Mouse (Mus musculus) retina, embryonic 14.5 days (tissue): ENCODE results near the gene Camsap3.

ENCODE experiments used
- DNase-seq: peaks from one replicate; pipeline ENCODE4 v3.0.0-alpha.2; 2015; ENCODE audit warnings: low spot score

Gene Camsap3

DNA sequence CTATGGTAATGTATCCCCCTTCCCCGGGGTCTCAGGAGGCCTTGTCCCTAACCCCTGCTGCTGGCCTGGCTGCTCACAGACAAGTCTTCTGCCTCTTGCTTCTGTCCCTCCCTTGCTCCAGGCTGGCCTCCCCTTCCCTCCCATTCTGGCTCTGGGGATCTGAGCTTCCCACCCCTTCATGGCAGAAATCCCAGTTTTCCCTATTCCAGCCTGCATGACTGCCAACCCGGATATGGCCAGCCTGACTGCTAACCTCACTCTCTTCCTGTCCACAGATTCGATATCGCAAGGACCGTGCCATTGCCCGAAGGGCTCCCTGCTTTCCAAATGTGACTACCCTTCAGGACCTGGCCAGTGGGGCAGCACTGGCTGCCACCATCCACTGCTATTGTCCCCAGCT, 13.3 kb downstream of the Camsap3 start:
- DNase-seq, result no peak

DNA sequence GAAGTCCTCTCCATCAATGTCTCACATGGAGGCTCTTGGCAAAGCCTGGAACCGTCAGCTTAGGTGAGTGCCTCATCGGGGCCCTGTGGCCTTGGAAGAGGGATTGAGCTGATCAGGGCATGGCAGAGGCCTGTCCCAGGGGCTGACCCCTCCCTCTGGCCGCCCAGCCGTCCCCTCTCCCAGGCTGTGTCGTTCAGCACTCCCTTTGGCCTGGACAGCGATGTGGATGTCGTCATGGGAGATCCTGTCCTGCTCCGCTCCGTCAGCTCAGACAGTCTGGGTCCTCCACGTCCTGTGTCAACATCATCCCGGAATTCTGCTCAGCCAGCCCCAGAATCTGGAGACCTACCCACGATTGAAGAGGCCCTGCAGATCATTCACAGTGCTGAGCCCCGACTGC, 16.3 kb downstream of the Camsap3 start:
- DNase-seq, result no peak

DNA sequence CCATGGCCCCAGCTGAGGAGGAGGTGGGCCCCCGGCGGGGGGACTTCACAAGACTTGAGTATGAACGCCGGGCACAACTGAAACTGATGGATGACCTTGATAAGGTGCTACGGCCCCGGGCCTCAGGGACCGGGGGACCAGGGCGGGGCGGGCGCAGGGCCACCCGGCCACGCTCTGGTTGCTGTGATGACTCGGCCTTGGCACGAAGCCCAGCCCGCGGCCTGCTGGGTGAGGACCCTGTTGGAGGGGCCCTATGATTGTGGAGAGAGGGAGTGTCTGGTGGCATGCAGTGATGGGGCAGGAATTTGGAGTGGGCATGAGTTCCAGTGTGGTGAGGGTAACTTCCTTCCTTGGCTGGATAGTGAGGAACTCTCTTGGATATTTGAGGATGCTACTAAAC, 19.5 kb downstream of the Camsap3 start:
- no peak for DNase-seq

DNA sequence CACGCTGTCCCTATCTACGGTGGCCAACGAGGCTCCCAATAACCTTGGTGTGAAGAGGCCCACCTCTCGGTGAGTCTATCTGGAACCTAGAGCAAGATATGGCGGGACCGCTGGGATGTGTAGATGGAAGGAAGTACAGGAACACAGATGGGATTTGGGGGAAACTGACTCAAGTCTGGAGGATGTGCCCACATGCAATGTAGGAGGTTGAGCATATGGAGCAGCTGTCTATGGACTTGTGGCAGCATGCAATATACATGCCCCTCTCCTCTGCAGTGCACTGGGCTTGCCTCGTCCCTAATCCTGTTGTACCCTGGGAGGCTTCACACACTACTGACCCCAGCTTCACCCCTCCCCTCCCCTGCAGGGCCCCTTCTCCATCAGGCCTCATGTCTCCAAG, 20.7 kb downstream of the Camsap3 start:
- DNase-seq, result no peak

DNA sequence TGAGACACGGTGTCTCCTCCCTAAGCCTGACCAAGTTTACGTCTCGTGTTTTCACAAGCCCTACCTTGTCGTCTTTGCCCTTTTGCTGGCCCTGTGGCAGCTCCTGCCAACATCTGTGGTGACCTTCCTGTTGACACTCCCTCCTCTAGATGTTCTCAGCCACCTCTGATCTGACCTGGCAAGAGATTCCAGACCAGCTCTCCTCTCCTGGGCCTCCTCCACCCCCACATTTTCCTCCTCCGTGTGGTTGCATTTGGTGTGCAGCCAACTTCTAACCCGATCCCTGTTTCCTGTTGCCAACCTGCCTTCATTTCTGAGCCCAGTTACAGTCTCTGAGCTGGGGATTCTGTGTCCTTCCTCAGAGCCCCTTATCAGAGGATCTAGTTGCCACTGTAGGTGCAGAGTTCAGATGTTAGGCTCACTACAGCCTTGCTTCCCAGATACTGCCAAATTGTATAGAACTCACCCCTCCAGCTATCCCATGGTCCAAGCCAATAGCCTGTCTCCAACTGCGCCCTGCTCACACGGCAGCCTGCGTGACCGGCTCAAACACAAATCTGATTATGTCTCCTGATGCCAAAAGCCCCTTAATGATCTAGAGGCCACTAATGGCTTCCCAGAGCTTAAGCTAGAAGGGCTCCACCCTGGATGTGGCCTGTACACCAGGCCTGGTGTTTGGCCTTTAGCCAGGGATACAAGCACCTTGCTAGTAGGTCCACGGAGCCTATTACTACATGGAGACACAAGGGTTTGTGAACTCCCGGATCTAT, 22.1 kb downstream of the Camsap3 start:
- no peak for DNase-seq

DNA sequence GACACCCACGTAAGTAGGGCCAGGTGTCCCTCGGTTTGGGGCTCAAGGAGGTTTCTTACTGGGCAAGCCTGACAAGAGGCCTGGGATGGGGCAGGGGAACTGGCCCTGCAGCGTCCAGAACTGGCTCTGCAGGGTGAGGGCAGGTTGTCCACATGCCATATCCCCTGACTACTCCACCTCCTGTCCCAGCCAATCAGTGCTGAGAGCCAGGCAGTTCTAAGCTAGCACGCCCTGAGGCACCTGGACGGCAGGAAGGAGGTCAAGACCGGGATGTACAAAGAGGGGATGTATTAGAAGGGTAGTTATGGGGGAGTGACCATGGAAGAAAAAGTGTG, 22.7 kb downstream of the Camsap3 start:
- no peak for DNase-seq

DNA sequence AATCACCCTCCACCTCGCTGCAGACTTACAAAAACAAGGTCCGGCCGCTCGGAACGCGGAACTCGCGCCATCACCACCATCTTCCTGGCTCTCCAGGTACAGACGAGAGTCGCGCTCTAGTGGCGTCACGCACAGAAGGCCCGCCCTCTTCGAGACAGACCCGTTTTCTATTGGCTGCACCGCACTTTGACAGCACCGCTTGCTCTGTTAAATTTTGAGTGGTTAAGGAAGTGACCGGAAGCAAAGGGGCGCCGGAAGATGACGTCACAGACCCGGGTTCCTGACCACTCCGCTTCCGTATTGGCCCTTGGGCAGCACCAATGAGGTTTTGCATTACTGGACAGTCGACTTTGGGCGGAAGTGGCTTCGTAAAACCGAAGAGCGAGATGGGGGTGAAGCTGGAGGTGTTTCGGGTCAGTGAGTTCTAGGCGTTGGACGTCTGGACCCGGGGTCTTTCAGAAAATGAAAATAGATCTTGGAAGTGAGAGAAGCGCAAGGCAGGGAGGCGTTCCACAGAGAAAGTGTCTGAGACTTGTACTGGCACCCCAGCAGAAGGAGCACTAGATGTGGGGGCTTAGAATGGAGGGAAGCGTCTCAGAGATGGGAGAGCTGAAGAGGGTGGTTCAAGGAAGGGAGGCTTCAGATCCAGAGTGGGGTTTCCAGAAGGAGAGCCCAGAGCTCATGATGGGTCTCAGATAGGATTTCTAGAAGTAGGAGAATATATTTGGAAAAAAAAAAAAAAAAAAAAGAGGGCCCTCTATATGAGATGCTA, 34.3 kb downstream of the Camsap3 start, which contains the start of the genes Xab2 and Pet100:
TSS of gene Xab2 (minus strand) at position 118 of the 772 bp plus-strand sequence.
TSS of gene Pet100 (plus strand) at position 350 of the 772 bp plus-strand sequence.
- peak; percentile 100 for DNase-seq

DNA sequence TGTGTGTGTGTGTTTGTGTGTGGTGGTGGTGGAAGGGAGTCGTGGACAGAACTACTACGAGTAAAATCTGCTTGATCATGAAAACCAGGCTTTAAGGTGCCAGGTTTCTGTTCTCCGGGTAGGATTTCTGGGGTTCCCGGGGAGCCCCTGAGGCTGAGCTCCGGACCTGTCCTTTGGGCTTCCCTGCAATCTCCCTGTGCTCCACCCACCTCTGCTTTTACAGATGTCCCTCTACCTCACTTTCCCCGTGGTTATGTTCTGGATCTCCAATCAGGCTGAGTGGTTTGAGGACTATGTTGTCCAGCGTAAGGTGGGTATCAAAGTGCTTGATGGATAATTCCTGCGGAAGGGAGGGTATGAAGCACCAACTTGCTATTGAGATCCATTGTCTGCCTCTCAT, 35.0 kb downstream of the Camsap3 start:
- no peak for DNase-seq

DNA sequence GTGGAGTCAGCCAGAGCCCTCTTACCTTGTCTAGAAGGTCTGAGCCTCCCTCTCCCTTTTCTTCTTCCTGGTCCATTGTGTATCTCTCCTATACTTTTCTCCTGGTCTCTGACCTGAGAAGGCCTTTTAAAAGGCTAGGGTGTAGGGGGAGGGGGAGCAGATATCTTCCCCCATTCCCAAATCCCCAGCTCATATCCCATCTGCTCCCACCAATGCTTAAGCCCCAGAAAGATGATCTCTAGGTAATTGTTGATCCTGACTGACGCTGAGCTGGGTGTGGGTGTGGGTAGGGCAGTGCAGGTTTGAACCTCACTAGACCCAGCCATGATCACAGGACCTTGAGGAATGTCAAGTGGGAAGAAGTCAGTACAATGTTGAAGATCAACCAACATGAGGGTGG, 38.4 kb downstream of the Camsap3 start, which contains the start of gene Pcp2:
TSS of gene Pcp2 (minus strand) at position 101 of the 400 bp plus-strand sequence.
- DNase-seq, result no peak

DNA sequence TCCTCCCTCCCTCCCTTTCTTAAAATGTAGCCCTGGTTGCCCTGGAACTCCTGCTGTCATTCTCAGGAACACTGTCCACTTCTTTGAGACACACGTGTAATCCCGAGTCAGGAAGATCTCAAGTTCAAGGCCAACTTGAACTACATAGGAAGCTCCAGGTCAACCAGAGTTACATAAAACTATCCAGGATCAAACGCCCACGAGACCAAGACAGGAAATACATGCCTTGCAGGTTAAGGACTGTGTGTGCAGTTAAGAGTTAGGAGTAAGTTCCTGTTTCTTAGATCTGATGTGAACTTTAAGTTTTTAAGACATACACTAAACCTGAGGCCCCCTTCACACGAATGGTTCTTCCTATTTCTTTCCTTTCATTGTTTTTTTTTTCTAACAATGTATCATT, 39.9 kb downstream of the Camsap3 start:
- no peak for DNase-seq

DNA sequence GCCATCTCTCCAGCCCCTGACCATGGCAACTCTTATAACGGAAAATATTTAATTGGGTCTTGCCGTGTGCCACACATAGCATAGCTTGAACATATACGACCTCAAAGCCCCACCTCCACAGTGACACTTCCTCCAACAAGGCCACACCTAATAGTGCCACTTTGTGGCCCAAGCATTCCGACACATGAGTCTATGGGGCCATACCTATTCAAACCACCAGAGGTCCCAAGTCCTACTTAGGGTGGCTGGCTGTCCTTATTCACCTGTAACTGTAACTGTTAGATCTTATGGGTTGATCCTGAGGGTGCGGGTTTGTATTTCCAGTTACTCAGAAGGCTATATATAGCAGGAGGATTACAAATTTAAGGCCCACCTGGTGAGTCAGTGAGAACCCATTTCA, 40.9 kb downstream of the Camsap3 start:
- peak; percentile 58 for DNase-seq

DNA sequence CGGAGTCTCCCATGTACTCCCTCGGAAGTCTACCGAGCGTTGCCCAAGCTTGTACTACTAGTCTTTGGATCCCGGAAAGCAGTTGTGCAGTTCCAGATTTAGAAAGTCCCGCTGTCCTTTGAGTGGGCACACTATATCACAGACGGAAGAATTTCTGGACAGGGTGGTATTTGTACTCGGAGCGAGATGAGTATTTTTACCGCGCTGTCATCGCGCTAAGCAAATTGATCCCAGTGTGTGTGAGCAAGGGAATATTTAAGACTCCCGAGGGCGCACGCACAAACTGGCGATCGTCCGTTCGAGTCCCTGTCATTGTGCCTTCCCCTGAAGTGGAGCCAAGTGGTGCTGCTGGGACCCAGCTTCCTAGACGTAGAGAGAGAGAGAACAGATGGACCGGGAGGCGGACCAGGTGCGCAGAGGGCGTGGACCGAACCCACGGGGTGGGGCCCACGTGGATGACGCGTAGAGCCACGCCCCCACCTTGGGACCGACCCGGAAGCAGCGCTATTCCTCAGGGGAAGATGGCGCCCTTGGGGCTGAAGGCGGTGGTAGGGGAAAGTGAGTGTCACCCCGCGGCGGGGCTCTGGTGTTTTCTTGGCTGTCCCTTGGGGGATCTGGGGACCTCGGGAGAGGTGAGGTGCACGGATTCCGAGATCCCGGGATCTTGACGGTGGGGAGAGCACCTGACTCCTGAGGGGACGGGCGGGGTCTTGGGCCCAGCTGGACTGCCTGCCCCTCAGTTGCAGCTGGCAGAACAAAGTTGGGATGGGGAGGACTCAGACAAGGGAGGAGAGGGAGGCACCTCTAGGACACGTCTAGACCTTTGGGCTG, 43.8 kb downstream of the Camsap3 start, which contains the start of gene Stxbp2:
TSS of gene Stxbp2 (plus strand) at position 309 of the 831 bp plus-strand sequence.
- peak; percentile 76 for DNase-seq

DNA sequence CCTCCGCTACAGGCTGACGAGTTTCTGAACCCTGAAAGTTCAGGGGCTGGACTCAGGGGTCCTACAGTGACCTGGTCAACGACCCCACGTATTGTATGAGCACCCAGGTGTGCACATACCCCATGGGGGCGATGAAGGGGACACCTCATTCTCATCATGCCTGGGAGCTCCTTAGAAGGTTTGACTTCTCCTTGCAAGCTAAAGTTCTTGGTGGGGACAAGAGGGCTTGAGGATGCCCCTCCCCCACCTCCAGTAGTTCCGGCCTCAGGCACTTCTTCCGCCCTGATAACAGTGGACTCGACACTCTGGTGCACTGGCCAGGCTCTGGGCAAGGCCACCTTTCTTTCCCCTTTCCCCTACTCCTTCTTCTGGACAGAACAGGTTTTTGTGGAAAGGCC, 44.4 kb downstream of the Camsap3 start:
- DNase-seq, result peak; percentile 32

DNA sequence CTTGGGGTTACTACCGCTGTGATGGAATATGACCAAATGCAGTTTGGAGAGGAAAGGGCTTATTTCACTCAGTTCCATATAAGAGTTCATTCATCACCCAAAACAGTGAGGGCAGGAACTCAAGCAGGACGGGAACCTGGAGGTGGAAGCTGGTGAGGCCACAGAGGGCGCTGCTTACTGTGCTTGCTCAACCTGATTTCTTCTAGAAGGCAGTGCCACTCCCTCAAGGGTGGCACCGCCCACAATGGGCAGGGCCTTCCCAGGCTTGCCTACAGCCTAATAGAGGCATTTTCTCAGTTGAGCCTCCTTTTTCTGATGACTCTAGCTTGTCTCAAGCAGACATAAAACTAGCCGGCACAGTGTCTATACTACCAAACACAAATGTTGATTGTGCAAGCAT, 58.7 kb downstream of the Camsap3 start:
- peak; percentile 12 for DNase-seq

DNA sequence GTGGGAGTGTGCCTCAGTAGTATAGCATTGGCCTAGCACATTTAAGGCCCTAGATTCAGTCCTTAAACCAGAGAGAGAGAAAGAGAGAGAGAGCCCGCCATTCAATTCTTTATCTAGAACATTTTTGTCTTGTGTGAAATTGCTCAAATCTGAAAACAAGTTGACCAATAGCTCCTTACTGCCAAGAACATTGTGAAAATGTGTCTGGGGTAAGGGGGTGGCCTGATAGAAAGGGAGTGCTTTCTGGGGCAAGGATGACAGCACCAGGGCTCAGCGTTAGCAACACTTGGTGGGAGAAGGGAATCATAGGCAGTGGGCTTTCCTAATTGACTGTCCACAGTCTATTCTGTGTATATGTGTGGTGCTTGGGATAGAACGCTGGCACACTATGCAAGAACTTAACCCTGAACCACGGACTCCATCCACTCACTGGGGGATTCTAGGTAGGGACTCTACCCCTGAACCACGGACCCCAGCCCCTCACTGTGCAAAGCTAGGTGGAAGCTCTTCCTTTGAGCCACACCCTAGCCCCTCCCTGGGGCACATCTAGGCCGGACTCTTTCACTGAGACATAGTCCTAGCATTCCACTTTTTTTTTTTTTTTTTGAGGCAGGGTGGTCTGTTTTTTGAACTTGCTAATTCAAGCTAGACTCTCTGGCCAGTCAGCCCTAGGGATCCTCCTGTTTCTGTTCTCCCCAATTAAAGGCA, 59.9 kb downstream of the Camsap3 start:
- no peak for DNase-seq

DNA sequence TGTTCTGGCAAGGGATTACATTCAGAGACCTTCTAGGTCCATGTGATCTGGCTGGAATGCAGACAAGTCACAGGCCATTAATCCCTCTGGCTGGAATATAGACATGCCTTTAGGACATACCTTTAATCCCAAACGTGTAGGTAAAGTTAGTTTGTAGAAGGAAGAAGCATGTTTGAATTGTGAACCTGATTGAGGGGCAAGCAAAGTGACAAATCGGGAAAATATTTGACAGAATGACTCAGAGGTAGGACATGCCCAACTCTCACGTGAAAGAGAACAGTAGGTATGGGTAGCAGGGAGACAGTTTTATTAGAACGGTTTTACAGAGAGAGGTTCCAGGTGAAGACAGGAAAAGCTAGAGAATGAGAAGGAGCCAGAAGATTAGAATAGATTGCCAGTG, 60.5 kb downstream of the Camsap3 start:
- no peak for DNase-seq

DNA sequence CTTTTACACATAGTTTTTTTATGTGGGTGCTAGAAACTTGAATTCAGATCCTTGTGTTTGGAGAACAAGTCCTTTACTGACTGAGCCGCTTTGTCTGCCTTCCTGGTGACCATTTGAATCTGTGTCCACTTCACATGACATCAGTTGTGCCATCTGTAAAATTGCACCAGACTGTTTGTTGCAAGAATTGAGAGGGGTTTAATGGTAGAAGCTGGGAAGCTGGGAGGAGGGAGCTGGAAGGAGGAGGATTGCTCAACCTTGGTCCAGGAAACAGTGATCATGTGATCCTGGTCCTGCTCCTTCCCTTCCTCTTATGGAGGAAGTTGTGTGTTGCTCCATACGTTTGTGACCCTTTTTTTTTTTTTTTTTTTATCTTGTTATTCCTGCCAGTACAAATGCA, 61.2 kb downstream of the Camsap3 start:
- no peak for DNase-seq

DNA sequence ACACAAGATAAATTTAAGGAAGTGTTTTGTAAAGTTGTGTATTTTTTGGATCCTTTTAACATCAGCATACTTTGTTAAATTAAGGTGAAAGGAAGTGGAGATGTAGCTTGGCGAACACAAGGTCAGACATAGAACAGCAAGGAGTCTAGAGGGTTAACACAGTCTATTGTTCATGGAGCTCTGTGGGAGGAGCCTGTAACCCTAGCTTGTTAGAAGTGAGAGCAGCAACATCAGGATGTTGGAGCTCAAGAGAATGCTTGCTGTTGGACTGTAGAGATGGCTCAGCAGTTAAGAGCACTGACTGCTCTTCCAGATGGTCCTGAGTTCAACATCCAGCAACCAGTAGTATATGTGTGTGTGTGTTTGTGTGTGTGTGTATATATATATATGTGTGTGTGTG, 61.9 kb downstream of the Camsap3 start:
- DNase-seq, result peak; percentile 33

DNA sequence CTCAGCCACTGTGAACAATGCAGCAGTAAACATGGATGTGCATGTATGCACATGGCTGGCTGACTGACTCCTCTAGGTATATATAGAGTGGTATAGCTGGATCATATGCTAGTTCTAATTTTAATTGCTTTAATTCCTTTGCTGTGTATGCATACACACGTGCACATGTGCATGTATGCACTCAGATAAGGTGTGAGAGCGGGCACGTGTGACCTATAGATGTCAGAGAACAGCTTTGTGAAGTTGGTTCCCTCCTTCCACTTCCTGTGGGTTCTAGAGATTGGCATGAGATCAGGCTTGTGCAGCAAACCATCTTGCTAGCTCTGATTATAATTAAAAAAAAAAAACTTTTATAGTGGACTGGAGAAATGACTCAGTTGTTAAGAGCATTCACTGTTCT, 65.8 kb downstream of the Camsap3 start:
- DNase-seq, result no peak

DNA sequence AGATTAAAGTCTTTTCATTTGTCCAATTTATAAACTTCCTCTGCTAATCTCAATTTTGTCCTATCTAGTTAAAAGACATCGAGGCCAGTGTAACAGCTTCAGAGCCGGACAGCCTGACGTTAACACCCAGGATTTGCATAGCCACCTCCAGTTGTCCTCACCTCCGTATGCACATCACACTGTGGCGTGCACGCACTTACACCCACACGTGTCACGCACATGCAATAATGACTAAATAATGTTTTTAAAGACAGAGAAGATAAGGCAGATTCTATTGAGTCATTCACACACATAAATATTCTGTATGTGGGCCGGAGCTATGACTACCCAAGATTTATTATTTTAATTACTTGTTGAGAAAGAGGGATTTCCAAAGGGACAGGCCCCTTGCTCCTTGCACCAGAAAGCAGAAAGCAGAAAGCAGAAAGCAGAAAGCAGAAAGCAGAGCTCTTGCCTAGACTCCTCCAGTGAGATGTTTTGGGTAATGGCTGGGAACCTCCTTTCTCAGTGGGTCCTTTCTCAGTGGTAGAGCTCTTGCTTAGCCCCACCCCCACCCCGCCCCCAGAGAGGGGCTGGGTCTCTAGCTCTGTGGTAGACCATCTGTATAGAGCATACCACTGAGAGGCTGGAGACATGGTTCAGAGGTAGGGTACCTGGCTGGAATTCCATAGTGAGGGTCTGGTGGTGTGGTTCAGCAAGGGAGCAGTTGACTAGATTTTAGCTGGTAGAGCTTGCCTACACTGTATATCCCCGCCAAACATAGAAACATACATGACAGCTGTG, 67.8 kb downstream of the Camsap3 start:
- DNase-seq, result no peak

DNA sequence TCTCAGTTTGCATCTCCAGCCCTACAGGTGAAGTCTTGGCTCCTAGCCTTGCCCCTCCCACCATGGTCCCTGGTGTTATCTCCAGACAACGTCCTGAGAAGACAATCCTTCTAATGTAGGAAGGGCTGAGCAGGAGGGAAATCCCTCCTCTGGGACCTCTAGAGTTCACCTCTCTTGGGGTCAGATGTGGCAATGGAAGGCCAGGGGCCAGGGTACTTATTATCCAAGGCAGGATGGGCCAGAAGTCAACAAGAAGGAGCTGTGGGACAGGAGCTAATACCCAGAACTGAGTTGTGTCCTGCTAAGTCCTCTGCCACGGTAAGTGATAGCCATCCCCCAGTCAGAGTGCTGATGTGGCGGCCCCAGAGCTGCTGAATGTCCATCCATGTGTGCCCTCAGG, 68.4 kb downstream of the Camsap3 start, which contains the start of gene Retn:
TSS of gene Retn (plus strand) at position 245 of the 400 bp plus-strand sequence.
- no peak for DNase-seq
